Mouse (Mus musculus): ENCODE measurements around the gene Bcor. TPM values are rescaled to one million over a fixed set of nuclear protein-coding genes. Genes with fewer than 3 reads are reported as not detected.
A peak's percentile ranks its signal among the peaks of the same experiment; 100 is the strongest.

The Bcor gene
- total RNA-seq, 4 experiments from 2014 or later, result 15.7 to 26.8 (median 19.2) TPM

- no peak for DNase-seq
Measured at GRCm38 (mm10) chrX:12085949-12086348, 74.2 kb downstream of the Bcor start.

GRCm38 (mm10) chrX:12085290-12085689, 74.9 kb downstream of the Bcor start:
- no peak for DNase-seq

- DNase-seq, result no peak
Measured at GRCm38 (mm10) chrX:12084698-12085097, 75.5 kb downstream of the Bcor start.

- no peak for DNase-seq
Measured at GRCm38 (mm10) chrX:12083631-12084030, 76.5 kb downstream of the Bcor start.

- no peak for DNase-seq
Measured at GRCm38 (mm10) chrX:12082736-12083135, 77.4 kb downstream of the Bcor start.

- no peak for DNase-seq
Measured at GRCm38 (mm10) chrX:12082184-12082583, 78.0 kb downstream of the Bcor start.

- DNase-seq, result no peak
Measured at GRCm38 (mm10) chrX:12081741-12082155, 78.4 kb downstream of the Bcor start.

- no peak for DNase-seq
Measured at GRCm38 (mm10) chrX:12080904-12081740, 79.0 kb downstream of the Bcor start.

- peak; percentile 36 for DNase-seq
Measured at GRCm38 (mm10) chrX:12080095-12080903, 79.9 kb downstream of the Bcor start.

- no peak for DNase-seq
Measured at GRCm38 (mm10) chrX:12079309-12080094, 80.7 kb downstream of the Bcor start.

GRCm38 (mm10) chrX:12079059-12079308, 81.2 kb downstream of the Bcor start:
- DNase-seq, result no peak

GRCm38 (mm10) chrX:12078195-12079058, 81.7 kb downstream of the Bcor start:
- no peak for DNase-seq

- DNase-seq, result no peak
Measured at GRCm38 (mm10) chrX:12077601-12077980, 82.6 kb downstream of the Bcor start.

GRCm38 (mm10) chrX:12076763-12077600, 83.2 kb downstream of the Bcor start:
- DNase-seq, result peak; percentile 63

GRCm38 (mm10) chrX:12072721-12073120, 87.4 kb downstream of the Bcor start:
- no peak for DNase-seq

GRCm38 (mm10) chrX:12068978-12069724, 91.0 kb downstream of the Bcor start:
- no peak for DNase-seq

- no peak for DNase-seq
Measured at GRCm38 (mm10) chrX:12067851-12068510, 92.2 kb downstream of the Bcor start.

- DNase-seq, result no peak
Measured at GRCm38 (mm10) chrX:12067031-12067430, 93.1 kb downstream of the Bcor start.

- no peak for DNase-seq
Measured at GRCm38 (mm10) chrX:12065782-12066181, 94.4 kb downstream of the Bcor start.

GRCm38 (mm10) chrX:12062932-12063260, 97.3 kb downstream of the Bcor start:
- DNase-seq, result no peak

Measured in adrenal gland, adult 8-10 months (tissue).